Mouse (Mus musculus) CH12.LX (cell line): ENCODE measurements around the gene Ago4. TPM values are rescaled to one million over a fixed set of nuclear protein-coding genes. Genes with fewer than 3 reads are reported as not detected.

Source experiments
- DNase-seq: peaks from one replicate; pipeline ENCODE4 v3.0.0-alpha.2; 2013; ENCODE audit errors: extremely low read depth
- H3K27ac ChIP-seq: 2 replicates; pipeline ENCODE4 v1.5.1; 2012; ENCODE audit warnings: low read depth, mild to moderate bottlenecking, control low read depth, moderate library complexity; ENCODE audit not compliant: insufficient read depth
- H3K27me3 ChIP-seq: replicated peaks from 2 replicates; pipeline ENCODE3; 2012; ENCODE audit warnings: inconsistent platforms
- H3K36me3 ChIP-seq, 2 experiments: replicated peaks in 1 of 2; 2 replicates each; pipeline versions ENCODE3 to v1.6.1; 2012; ENCODE audit warnings: inconsistent platforms in 1 of 2, low read length in 1 of 2, mild to moderate bottlenecking in 1 of 2, mixed read lengths in 1 of 2, moderate library complexity in 1 of 2; ENCODE audit not compliant: control insufficient read depth in 1 of 2, insufficient read depth in 1 of 2
- H3K4me1 ChIP-seq, 2 experiments: 2 replicates each; pipeline ENCODE4 v1.6.1; 2012; ENCODE audit warnings: inconsistent platforms in 1 of 2, moderate library complexity in 1 of 2; ENCODE audit not compliant: insufficient read depth in 2 of 2, control insufficient read depth in 1 of 2
- H3K4me2 ChIP-seq: 2 replicates; pipeline ENCODE4 v1.6.1; 2012; ENCODE audit warnings: low read depth, mild to moderate bottlenecking, control low read depth; ENCODE audit not compliant: poor library complexity, insufficient read depth, severe bottlenecking
- H3K4me3 ChIP-seq, 3 experiments: fragments of 150-350 bp in 1 of 3; sonication (generic) in 1 of 3; replicated peaks in 1 of 3; 2 replicates each; pipeline versions ENCODE3 to v1.5.1; 2011 to 2012; ENCODE audit warnings: low read depth in 2 of 3, low read length in 2 of 3, mild to moderate bottlenecking in 2 of 3, moderate library complexity in 2 of 3, control low read depth in 1 of 3, improper control_type of control experiment in 1 of 3, inconsistent platforms in 1 of 3, mixed read lengths in 1 of 3; ENCODE audit not compliant: poor library complexity in 1 of 3
- H3K79me2 ChIP-seq: replicated peaks from 2 replicates; pipeline ENCODE4 v1.6.1; 2012; ENCODE audit warnings: mild to moderate bottlenecking, moderate library complexity; ENCODE audit not compliant: control insufficient read depth, poor library complexity, insufficient read depth, severe bottlenecking; ENCODE audit errors: extremely low read depth
- H3K9ac ChIP-seq: 2 replicates; pipeline ENCODE4 v1.6.1; 2012; ENCODE audit warnings: low read depth, mild to moderate bottlenecking, control low read depth, moderate library complexity; ENCODE audit not compliant: insufficient read depth
- H3K9me3 ChIP-seq: replicated peaks from 2 replicates; pipeline ENCODE3; 2012; ENCODE audit warnings: low read length, inconsistent platforms, mixed read lengths
- CTCF ChIP-seq, 2 experiments: IDR thresholded peaks in 1 of 2; conservative IDR thresholded peaks in 1 of 2; 2 replicates each; pipeline ENCODE4 v1.5.1; 2011 to 2012; ENCODE audit warnings: low read depth in 2 of 2, low read length in 2 of 2, improper control_type of control experiment in 1 of 2, inconsistent platforms in 1 of 2, mild to moderate bottlenecking in 1 of 2, moderate library complexity in 1 of 2
- E2F4 ChIP-seq: IDR thresholded peaks from 2 replicates; pipeline ENCODE4 v1.6.1; 2011; ENCODE audit warnings: low read depth, low read length, improper control_type of control experiment; ENCODE audit not compliant: insufficient replicate concordance
- ELF1 ChIP-seq: IDR thresholded peaks from 2 replicates; pipeline ENCODE4 v1.6.1; 2014; ENCODE audit warnings: low read depth, mild to moderate bottlenecking, inconsistent platforms, low read length, improper control_type of control experiment
- EP300 ChIP-seq: IDR thresholded peaks from 2 replicates; pipeline ENCODE4 v1.6.1; 2011; ENCODE audit warnings: low read length, improper control_type of control experiment
- ETS1 ChIP-seq: conservative IDR thresholded peaks from 2 replicates; pipeline ENCODE4 v1.6.1; 2012; ENCODE audit warnings: low read depth, mild to moderate bottlenecking, inconsistent platforms, low read length, improper control_type of control experiment, moderate library complexity
- GABPA ChIP-seq: IDR thresholded peaks from 2 replicates; pipeline ENCODE4 v1.6.1; 2012; ENCODE audit warnings: low read depth, low read length, improper control_type of control experiment, inconsistent platforms; ENCODE audit not compliant: insufficient replicate concordance
- HCFC1 ChIP-seq: IDR thresholded peaks from 2 replicates; pipeline ENCODE4 v1.6.1; 2012; ENCODE audit warnings: low read depth, mild to moderate bottlenecking, inconsistent platforms, low read length, improper control_type of control experiment
- IRF4 ChIP-seq: IDR thresholded peaks from 2 replicates; pipeline ENCODE4 v1.6.1; 2014; ENCODE audit warnings: low read depth, mild to moderate bottlenecking, inconsistent platforms, low read length, improper control_type of control experiment
- MAFK ChIP-seq: IDR thresholded peaks from 2 replicates; pipeline ENCODE4 v1.6.1; 2011; ENCODE audit warnings: low read length, improper control_type of control experiment; ENCODE audit not compliant: insufficient replicate concordance
- MAZ ChIP-seq: IDR thresholded peaks from 2 replicates; pipeline ENCODE4 v1.6.1; 2012; ENCODE audit warnings: low read depth, mild to moderate bottlenecking, inconsistent platforms, low read length, improper control_type of control experiment, moderate library complexity
- MEF2A ChIP-seq: IDR thresholded peaks from 2 replicates; pipeline ENCODE4 v1.6.1; 2014; ENCODE audit warnings: low read depth, mild to moderate bottlenecking, inconsistent platforms, low read length, improper control_type of control experiment, borderline replicate concordance
- MYC ChIP-seq: IDR thresholded peaks from 2 replicates; pipeline ENCODE4 v1.6.1; 2011; ENCODE audit warnings: low read depth, mild to moderate bottlenecking, improper control_type of control experiment, low read length
- NELFE ChIP-seq: IDR thresholded peaks from 2 replicates; pipeline ENCODE4 v1.6.1; 2011; ENCODE audit warnings: low read depth, low read length, improper control_type of control experiment
- NRF1 ChIP-seq: IDR thresholded peaks from 2 replicates; pipeline ENCODE4 v1.6.1; 2014; ENCODE audit warnings: low read depth, mild to moderate bottlenecking, inconsistent platforms, low read length, improper control_type of control experiment, moderate library complexity
- PAX5 ChIP-seq: IDR thresholded peaks from 2 replicates; pipeline ENCODE4 v1.6.1; 2012; ENCODE audit warnings: low read length, inconsistent platforms, mixed read lengths
- POLR2A ChIP-seq: IDR thresholded peaks from 2 replicates; pipeline ENCODE4 v1.6.1; 2011; ENCODE audit warnings: low read depth, mild to moderate bottlenecking, improper control_type of control experiment, low read length
- POLR2AphosphoS2 ChIP-seq: IDR thresholded peaks from 2 replicates; pipeline ENCODE4 v1.6.1; 2011; ENCODE audit warnings: low read depth, low read length, improper control_type of control experiment
- RAD21 ChIP-seq: IDR thresholded peaks from 2 replicates; pipeline ENCODE4 v1.6.1; 2011; ENCODE audit warnings: low read depth, mild to moderate bottlenecking, low read length, improper control_type of control experiment, moderate library complexity
- RCOR1 ChIP-seq: conservative IDR thresholded peaks from 2 replicates; pipeline ENCODE4 v1.6.1; 2012; ENCODE audit warnings: low read depth, mild to moderate bottlenecking, inconsistent platforms, low read length, improper control_type of control experiment
- SIN3A ChIP-seq: IDR thresholded peaks from 2 replicates; pipeline ENCODE4 v1.6.1; 2012; ENCODE audit warnings: low read length, improper control_type of control experiment, inconsistent platforms
- SMC3 ChIP-seq: IDR thresholded peaks from 2 replicates; pipeline ENCODE4 v1.6.1; 2011; ENCODE audit warnings: low read depth, low read length, improper control_type of control experiment
- TBP ChIP-seq: conservative IDR thresholded peaks from 2 replicates; pipeline ENCODE4 v1.6.1; 2011; ENCODE audit warnings: low read depth, low read length, improper control_type of control experiment
- TCF12 ChIP-seq: IDR thresholded peaks from 2 replicates; pipeline ENCODE4 v1.6.1; 2014; ENCODE audit warnings: low read depth, mild to moderate bottlenecking, inconsistent platforms, low read length, improper control_type of control experiment
- UBTF ChIP-seq: IDR thresholded peaks from 2 replicates; pipeline ENCODE4 v1.6.1; 2012; ENCODE audit warnings: low read depth, mild to moderate bottlenecking, inconsistent platforms, low read length, improper control_type of control experiment, moderate library complexity
- USF1 ChIP-seq: IDR thresholded peaks from 2 replicates; pipeline ENCODE4 v1.6.1; 2014; ENCODE audit warnings: low read depth, mild to moderate bottlenecking, inconsistent platforms, low read length, improper control_type of control experiment
- ZC3H11A ChIP-seq: IDR thresholded peaks from 2 replicates; pipeline ENCODE4 v1.6.1; 2012; ENCODE audit warnings: low read depth, mild to moderate bottlenecking, inconsistent platforms, low read length, improper control_type of control experiment
- ZKSCAN1 ChIP-seq: IDR thresholded peaks from 2 replicates; pipeline ENCODE4 v1.6.1; 2012; ENCODE audit warnings: low read depth, inconsistent platforms, low read length, improper control_type of control experiment, borderline replicate concordance
- dilution Hi-C: fragments of 300-500 bp; cut with MboI; formaldehyde crosslinking; loops from 2 replicates; pipeline ENCODE4 v1.14.3; 2020; ENCODE audit warnings: low sequenced_read_pairs; ENCODE audit not compliant: extremely low pct_unique_long_range_greater_than_20kb, extremely low pct_ligation_motif_present
- in situ Hi-C: fragments of 300-500 bp; cut with MboI; formaldehyde crosslinking; loops from 3 replicates; pipeline ENCODE4 v1.14.3; 2019; ENCODE audit warnings: low sequenced_read_pairs, low pct_ligation_motif_present, low pct_unique_long_range_greater_than_20kb, mixed read lengths
- polyA plus RNA-seq: library from polyadenylated mRNA; unstranded; fragments of >175 nt; gene quantifications from 2 replicates; pipeline ENCODE4 v1.2.1, GENCODE M21; 2012; ENCODE audit warnings: low read depth; ENCODE audit not compliant: insufficient read length
- total RNA-seq, 2 experiments: library from RNA; depleted of rRNA; stranded (reverse); fragments of 300-350 nt in 1 of 2; fragments of >200 nt in 1 of 2; gene quantifications; 2 replicates each; pipeline ENCODE4 v1.2.3; 2012 to 2014

Gene Ago4
- total and polyA plus RNA-seq, 3 experiments, result 1.2 to 2.6 (median 1.3) TPM

DNA sequence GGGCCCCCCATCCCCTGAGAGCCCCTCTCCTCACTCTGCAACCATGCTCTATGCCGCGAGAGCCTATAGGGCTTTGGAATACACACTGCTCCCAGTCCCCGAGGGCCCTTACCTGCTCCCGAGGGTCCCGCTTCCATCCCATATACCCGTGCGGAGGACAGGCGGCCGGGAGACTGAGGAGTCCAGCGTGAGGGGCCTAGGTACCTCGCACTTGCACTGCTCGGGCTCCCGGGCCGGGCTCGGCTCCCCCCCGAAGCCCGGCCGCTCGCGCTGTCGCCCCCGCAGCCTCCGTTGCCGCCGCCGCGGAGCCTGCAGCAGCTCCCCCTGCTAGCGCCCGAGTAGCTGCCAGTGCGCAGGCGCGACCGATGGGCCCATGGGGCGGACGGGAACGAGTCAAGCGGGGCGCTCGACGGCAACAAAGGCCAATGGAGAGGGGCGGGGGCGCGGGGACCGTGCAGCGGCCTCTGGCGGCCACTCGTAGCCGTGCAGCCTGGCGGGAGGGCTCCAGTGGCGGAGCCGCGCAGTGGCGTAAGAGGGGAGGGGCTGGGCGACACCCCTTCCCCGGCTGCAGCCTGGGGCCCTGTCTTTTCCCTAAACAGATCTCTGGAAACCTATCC is 64.9 kb downstream of the Ago4 start, which contains the start of gene Ago1:
Gene Ago1, minus strand, starts transcription at position 299 of the 617 bp plus-strand sequence.
- dilution Hi-C loops (no loop called here), in situ Hi-C loops (loop anchor here (10.0 kb wide), 1 partner anchor 134 kb away; no protein-coding TSS in a partner anchor)
- Histone ChIP-seq H3K79me2 (peaks cover 18% of the 10 kb centered on the region), H3K36me3 (peaks cover 0 to 6% of the 10 kb centered on the region in 2 experiments), H3K9ac (peak within 1 kb of the TSS; percentile 93), H3K4me2 (peak within 1 kb of the TSS; percentile 57), H3K4me1 (peaks cover 16 to 48% of the 10 kb centered on the region in 2 experiments; a peak in 3 of 4 replicates), H3K27me3 (no peaks in the 10 kb centered on the region), H3K9me3 (no peaks in the 10 kb centered on the region), H3K27ac (peak within 1 kb of the TSS; percentile 73), H3K4me3 (peak within 1 kb of the TSS; percentile 89 to 96 (median 89))
- peak; percentile 94 for DNase-seq
- TF ChIP-seq USF1, result no peak
- peak; percentile 49 for TF ChIP-seq RAD21
- TF ChIP-seq RCOR1, result no peak
- TF ChIP-seq MEF2A, result peak; percentile 63; the same call in 1 of the 2 replicates
- no peak for TF ChIP-seq NELFE
- TF ChIP-seq UBTF, result no peak
- TF ChIP-seq TBP, result no peak
- peak; percentile 61; the same call in 1 of the 2 replicates for TF ChIP-seq POLR2A
- peak; percentile 44; the same call in 1 of the 2 replicates for TF ChIP-seq SIN3A
- peak; percentile 51; the same call in 1 of the 2 replicates for TF ChIP-seq IRF4
- TF ChIP-seq MAFK, result no peak
- TF ChIP-seq CTCF (conservative IDR thresholded peaks at IDR 0.05 in 1 of 2, IDR thresholded peaks at IDR 0.05 in 1 of 2; ENCODE audit: low read depth in 2 of 2, low read length in 2 of 2), result peak; percentile 23 to 96; a peak in 3 of 4 replicates
- TF ChIP-seq EP300, result no peak
- peak; percentile 98 for TF ChIP-seq MAZ
- no peak for TF ChIP-seq MYC
- no peak for TF ChIP-seq POLR2AphosphoS2
- TF ChIP-seq ZKSCAN1, result no peak
- peak; percentile 52 for TF ChIP-seq TCF12
- no peak for TF ChIP-seq ETS1
- TF ChIP-seq HCFC1, result peak; percentile 62
- TF ChIP-seq ELF1, result peak; percentile 63
- peak; percentile 71 for TF ChIP-seq SMC3
- peak; percentile 94 for TF ChIP-seq NRF1
- TF ChIP-seq E2F4, result no peak
- no peak for TF ChIP-seq PAX5
- no peak for TF ChIP-seq GABPA
- no peak for TF ChIP-seq ZC3H11A
